Mouse (Mus musculus) frontal cortex, postnatal 25 days (tissue): ENCODE measurements at regions not wholly inside any gene's neighbourhood (a gene's known extent, or its start where the extent isn't known, plus 50 kb on each side); places are given as distances from the start of the nearest gene placed in this dataset.

Experiments
- DNase-seq, 2 experiments: peaks; one replicate each; pipeline ENCODE4 v3.0.0; 2022; ENCODE audit warnings: low spot score in 2 of 2

DNA sequence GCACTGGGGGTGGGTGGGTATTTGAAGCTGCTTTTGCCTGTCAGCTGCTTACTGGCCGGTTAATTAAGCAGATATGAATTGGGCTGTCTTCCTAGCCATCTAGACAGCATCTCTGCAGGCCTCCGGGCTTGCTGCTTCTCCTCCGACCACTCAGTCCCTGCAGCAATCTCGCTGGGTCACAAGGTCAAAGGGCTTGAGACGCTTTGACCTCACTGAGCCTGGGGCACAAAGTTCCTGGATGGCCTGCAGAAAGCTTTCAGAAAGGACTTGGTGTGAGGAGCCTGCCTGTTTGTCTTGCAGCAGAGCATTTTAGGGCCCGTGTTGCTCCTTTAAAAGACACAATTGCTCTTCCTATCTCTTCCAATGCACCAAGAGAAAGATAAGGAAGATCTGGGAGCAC, 83.7 kb upstream of the Ppp2r5a start:
- DNase-seq = no peak

DNA sequence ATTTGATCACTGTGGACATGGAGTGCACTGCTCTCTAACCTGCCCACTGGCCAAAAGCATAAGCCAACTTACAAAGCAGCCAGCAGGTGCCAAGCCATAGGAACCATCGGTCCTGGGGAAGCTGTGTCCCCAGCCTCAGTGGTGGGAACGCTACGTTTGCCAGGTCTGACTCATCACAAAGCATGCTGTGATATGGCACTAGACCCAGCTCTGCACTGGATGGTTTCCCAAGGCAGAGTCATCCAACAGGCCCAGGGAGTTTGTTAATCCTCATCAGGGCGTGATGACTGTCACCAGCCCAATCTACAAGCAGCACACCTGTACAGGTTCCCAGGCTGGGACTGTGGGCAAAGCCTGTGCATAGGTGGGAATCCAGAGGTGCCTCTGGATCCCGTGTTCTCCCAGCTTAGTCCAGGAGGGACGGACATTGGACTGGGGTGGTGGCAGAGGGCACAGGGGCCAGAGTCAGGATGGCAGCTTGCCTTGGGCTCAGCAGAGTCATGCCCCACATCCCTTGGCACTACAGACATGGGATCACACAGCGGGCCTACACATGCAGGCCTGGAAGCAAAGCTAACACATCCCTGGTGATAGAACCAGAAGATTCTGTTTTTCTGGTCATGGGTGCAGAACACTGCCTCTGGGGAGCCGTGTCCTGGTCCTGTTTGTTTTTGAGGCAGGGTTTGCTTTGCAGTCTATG, 81.8 kb upstream of the Ppp2r5a start:
- no peak for DNase-seq

DNA sequence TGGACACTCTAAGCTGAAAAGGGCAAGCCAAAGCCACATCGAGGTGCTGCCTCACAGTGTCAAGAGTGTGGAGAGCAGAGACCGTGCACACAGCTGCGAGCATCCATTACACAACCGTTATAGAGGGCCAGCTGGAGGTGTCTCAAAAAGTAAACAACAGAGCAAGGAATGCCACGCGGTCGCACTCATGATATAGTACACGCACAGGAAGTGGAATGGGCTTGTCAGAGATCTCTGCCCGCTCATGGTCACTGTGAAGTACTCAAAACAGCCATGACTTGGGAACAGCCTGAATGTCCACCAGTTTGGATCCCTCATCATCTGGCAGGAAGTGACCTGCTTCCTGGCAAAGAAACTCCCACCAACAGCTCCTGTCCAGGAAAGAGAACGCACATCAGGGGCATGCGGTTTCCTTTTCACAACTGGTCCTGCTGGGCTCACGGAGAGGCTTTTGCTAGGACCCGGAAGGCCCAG, 76.9 kb upstream of the Ppp2r5a start:
- DNase-seq = no peak

DNA sequence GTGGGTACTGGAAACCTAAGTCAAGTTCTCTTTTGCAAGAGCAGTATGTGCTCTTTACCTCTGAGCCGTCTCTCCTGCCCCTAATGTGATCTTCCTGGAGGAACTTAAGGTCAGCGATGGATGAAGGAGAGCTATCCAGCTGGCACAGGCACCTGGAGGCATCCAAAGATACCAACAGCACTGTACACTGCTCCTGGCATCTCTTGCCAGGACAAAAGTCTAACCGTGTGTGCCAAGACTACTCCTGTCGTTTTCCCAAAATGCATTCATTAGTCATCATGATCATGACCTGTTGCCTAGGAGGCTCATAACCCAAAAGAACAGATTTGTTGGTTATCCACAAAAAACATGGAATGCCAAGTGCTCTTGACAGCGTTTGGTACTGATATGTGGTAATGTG, 69.5 kb upstream of the Ppp2r5a start:
- no peak for DNase-seq

DNA sequence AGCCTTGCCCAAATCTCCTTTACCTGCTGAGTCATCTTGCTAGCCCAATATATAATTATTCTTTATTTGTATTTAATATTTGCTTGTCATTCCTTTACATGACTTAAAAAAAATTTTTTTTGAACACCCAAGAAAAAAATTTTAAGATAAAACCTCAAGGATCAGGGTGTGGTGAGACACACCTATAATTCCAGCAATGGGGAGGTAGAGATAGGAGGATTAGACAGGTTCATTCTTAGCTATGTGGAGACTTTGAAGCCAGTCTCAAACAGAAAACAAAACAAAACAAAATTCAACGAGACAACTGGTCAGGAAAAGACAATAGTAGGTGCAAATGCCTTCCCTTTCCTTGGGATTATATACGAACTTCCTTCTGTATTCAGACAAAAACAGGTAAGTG, 68.4 kb upstream of the Ppp2r5a start:
- DNase-seq = no peak

DNA sequence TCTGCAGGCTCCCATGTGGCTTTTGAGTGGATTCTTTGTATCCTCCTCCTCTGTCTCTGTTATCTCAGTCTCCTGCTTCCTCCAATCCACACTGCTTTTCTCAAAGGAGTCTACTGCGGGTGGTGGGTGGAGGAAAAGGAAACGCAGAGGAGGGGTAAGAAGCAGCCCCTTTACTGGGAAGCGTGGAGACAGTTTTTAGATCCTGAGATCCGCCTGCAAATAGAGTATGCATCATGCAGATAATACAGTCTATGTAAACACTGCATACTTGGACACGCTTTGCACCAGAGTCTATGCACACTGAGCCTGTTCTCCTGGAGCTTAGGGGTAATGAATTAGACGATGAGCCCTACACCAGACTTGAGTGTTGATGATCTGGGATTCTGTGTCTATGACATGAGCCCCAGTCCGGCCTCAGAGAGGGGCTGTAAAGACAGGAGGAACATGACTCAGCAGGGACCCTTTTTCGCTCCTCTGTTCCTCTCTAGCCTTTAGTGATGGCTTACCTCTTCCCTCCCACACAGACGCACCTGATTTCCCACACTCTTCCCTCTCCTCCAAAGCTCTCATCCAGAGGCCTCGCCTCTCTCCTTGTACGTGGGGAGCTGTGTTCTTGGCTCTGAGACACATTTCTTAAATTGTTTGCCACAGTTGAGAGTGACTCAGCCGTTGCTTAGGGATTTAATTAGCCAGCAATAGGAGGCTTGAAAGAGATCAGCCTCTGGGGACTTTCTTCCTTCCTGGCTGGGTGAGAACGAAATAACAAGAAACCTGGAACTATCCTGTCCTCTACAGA, 67.3 kb upstream of the Ppp2r5a start:
- peak; percentile 39 to 53 for DNase-seq

DNA sequence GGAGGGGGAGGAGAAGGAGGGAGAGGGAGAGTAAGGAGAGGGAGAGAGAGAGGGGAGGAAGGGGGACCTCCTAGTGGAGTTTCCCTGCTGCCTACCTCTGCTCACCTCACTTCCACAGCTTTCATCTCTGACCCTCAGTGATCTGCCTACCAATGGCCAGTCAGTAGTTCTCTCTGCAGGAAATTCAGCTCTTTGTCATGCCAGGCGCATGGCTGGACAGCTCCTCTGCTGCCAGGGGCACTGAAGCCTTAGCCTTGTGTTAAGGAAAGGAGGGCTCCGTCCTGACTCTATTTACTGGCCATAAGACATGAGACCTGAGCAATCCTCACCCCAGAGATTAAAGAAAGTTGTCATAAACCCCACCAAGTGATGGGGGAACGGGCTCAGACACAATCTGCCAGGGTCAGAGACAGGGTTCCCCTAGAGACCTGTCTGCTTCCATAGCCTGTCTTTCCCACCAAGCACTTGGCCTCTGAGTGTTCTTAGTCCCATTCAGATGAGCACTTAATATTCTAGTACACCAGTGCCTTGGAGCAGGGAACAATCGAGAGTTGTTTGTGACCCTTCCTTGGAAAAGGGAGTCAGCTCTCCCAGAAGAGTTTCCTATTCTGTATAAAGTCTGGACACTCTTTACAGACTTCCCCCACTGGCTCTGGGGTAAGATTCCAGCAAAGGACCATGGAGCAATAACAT, 65.9 kb upstream of the Ppp2r5a start:
- DNase-seq = no peak

DNA sequence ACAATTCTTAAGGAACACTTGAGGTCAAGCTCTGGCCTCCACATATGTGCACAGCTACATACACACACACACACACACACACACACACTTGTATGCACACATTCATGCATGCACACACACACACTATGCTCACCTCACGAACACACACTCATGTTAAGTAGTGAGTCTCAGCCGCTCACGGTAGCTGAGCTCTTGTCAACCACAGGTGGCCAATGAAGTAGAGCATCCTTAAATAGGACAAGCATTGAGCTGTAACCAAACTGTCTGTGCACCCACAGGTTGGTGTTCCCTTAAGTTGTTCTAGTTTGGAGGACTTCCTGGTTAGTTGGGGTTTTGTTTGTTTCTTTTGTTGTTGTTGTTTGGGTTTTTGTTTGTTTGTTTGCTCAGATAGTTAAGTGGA, 63.2 kb upstream of the Ppp2r5a start:
- no peak for DNase-seq

DNA sequence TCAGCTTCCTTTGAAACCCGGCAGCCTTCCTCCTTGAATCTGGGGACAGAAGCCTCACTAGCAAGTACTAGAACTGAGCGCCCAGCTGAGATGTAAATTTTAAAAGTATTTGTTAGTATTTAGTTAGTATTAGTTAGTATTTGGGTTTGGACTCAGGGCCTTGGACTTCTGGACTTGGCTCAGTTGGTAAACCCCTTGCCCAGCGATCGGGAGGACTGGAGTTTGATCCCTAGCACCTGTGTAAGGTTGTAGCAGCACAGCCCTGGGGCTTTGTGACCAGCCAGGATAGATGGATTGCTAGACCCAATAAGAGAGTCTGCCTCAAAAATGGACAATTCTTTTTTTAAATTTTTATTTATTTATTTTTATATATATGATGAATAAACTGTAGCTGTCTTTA, 62.7 kb upstream of the Ppp2r5a start:
- no peak for DNase-seq

DNA sequence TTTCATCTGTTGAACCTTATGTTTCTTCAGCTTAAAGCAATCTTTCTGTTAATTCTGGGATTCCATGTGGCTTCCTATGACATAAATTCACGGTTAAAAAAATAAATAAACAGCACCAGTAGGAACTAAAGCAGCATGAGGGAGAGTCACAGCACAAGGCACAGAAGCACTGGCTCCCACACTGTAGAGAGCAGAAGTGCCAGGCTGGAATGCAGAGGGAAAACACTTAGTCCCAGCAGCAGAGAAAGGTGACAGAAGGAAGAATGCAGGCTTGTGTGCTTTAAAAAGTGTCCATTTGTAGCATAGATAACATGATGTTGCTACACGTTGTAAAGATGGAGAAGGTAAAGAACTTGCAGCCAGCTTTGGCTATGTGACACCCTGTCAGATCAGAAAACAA, 62.1 kb upstream of the Ppp2r5a start:
- DNase-seq = no peak

DNA sequence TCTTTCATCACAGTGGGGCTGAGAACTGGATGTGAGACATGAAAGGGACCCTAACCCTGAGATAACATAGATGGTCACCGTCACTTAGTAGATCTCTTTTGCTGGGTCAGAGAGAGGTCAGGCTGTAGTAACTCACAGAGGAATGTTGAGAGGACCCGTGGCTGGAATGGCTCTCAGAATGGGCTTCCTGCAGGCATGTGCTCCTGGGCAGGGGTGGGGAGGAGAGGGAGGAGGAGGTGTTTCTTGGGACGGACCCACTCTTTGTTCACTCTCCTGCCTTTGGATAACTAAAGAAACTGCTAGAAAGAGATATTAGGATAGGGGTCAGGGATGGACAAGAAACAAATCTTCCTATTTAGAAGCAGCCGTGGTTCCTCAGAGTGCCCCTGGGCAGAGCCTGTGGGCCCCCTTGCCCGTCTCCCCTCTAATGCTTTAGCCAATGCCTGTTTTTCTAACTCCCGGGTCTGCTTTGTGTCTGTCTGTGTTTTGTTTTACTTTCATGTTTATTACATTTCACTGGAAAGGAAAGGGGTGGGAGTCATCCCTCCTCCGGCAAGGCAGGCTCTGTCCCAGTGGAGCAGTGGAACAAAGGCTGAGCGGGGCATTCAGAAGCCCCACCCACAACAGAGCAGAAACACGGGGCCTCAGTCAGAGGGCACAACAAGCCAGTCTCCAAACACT, 58.9 kb upstream of the Ppp2r5a start:
- DNase-seq = no peak

DNA sequence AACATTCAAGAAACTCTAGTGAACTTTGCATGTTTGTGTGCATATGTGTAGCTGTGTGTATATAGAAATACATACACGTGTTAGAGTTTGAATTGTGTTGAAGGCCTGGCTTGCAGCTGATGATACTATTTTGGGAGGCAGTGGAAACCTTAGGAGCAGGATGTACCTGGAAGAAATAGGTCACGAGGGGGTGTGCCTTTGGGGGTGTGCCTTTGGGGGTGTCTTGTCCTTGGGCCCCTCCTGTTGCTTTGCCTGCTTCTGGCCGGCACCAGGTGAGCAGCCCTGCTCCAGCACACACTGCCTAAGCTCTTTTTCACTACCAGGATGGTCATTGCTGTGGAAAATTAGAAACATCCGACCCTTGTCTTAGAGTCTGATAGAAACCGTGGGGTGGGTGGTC, 56.0 kb upstream of the Ppp2r5a start:
- DNase-seq = no peak

DNA sequence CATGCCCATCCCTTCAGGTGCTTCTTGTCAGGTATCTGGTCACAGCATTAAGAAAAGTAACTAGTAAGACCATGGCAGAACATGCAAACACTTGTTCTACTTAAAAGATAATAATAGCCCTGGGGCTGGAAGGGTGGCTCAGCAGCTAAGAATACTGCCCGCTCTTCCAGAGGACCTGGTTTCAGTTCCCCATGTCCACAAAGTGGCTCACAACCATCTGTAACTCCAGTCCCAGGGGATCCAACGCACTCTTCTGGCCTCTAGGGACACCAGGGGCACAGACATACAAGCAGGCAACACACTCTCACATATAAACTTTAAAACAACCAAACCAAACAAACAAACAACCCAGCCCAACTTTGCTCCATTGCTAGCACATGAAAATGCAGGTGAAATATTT, 55.2 kb upstream of the Ppp2r5a start:
- no peak for DNase-seq

DNA sequence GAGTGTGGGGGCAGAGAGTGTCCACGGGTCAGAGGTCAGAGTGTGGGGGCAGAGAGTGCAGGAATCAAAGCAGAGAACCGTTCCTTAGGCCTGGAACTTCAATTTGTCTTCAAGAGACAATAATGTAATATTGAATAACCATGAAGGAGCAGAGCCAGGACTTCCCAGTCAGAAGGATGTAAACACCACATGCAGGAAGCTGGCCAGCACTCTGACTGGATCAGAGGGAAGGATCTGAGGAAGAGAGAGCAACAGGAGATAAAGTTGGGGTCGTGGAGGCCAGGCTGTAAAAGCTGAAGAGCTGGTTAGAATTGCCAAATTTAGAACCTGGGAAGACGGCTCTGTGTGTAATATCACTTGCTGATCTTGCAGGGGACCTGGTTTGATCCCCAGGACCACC, 54.0 kb upstream of the Ppp2r5a start:
- no peak for DNase-seq

DNA sequence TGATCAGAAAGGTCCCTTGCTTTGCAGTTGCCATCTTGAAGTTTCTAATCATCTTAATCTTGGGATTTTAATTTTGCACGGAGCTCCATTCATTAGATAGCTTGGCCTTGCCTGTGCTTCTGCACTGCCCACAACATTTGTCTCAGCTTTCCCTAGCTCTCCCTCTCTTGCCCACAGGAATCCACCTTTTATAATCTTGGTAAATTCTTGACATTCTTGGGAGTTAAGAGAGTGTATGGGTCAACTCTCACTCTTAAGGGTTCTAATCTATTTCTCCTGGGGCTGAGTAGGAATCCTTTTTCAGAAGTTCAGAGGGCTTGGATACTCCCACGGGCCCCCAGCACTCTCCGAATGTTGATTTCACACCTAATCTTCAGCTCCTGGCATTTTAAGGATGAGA, 51.5 kb upstream of the Ppp2r5a start:
- DNase-seq = no peak

DNA sequence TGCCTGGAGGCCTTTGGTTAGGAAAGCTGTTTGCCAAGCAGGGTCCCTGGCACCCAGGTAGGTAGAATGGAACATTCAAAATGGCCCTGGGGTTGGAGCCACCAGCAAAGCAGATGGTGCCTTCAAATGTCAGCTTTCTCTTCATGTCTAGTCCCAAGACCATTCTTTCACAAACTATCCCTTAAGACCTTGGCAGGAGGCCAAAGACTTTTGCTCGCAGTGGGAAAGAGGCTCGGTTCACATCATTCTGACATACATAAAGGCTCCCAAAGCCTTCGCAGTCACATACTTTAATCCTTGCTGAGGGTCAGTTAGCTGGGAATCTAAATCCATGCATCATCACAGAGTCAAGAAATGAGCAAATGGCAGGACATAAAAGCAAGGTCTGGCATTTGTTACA, 50.5 kb upstream of the Ppp2r5a start:
- DNase-seq = no peak
